In the genomic region with DNA sequence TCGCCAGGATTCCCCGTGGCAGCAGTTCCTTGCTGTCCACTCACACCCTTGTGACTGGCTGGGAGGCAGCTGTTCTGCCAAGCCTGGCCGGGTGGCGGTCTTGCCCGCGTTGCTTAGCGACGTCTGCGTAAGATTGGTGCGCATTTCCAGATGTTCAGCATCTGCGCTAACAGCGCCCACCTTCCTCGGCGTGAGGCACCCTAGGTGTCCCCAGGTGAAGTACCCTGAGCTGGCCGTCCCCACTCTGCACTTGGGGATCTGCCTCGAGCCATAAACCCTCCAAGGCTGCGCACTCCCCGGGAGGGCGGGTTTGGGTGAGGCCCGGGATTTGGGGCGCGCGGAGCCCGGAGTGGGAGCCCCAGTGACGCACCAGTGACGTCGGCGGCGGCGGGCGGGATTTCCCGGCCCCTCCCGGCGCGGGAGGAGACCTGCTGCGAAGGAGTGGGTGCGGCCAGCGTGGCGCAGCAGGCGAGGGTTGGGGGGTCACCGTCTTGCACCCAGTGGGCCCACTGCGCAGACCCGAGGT, we compare ENCODE assay signal across 8 mouse cellular contexts. TPM values are rescaled to one million over a fixed set of nuclear protein-coding genes. Genes with fewer than 3 reads are reported as not detected.
DNase-seq lines count a peak whose midpoint lies in the region; ATAC-seq and TF ChIP-seq lines count a peak whose summit lies in the region.

A gene (plus strand): TSS at position 166 of the 526 bp plus-strand sequence.

- H3K79me2 ChIP-seq in CH12.LX (replicated peaks; ENCODE audit: control insufficient read depth, extremely low read depth, insufficient read depth, poor library complexity, severe bottlenecking), result no peaks in the 10 kb centered on the region

- H3K4me3 ChIP-seq in CH12.LX (replicated peaks in 1 of 3; ENCODE audit: low read depth in 2 of 3, low read length in 2 of 3, poor library complexity in 1 of 3), result peak within 1 kb of the TSS in 1 of 3 experiments; percentile 33
- peak within 1 kb of the TSS; percentile 49 for H3K4me3 ChIP-seq in forebrain, embryonic 13.5 days
- peak within 1 kb of the TSS; percentile 56 for H3K4me3 ChIP-seq in lung, embryonic 14.5 days (ENCODE audit: low read depth, low read length)
- H3K4me3 ChIP-seq in neural tube, embryonic 15.5 days (replicated peaks), result peak within 1 kb of the TSS; percentile 71

- dilution Hi-C loops in CH12.LX (cut with MboI; ENCODE audit: extremely low pct_ligation_motif_present, extremely low pct_unique_long_range_greater_than_20kb, low sequenced_read_pairs), result no loop called here

- H3K9me3 ChIP-seq in CH12.LX (replicated peaks; ENCODE audit: low read length), result peaks cover 4% of the 10 kb centered on the region
- no peaks in the 10 kb centered on the region for H3K9me3 ChIP-seq in forebrain, embryonic 13.5 days (replicated peaks)
- no peaks in the 10 kb centered on the region for H3K9me3 ChIP-seq in lung, embryonic 14.5 days (ENCODE audit: low read depth, low read length)
- H3K9me3 ChIP-seq in neural tube, embryonic 15.5 days (replicated peaks), result no peaks in the 10 kb centered on the region

- in situ Hi-C loops in CH12.LX (cut with MboI; ENCODE audit: low pct_ligation_motif_present, low pct_unique_long_range_greater_than_20kb, low sequenced_read_pairs), result no loop called here

- WGBS in forebrain, embryonic 13.5 days, result under 1% methylated on average over 42 of the region's 43 CpGs
- under 1% methylated on average over 43 of the region's 43 CpGs for WGBS in lung, embryonic 14.5 days
- WGBS in neural tube, embryonic 15.5 days, result 0% methylated on average over 43 of the region's 43 CpGs

- TF ChIP-seq EP300 in CH12.LX (IDR thresholded peaks at IDR 0.05; ENCODE audit: low read length), result no peak

- TF ChIP-seq RAD21 in CH12.LX (IDR thresholded peaks at IDR 0.05; ENCODE audit: low read depth, low read length), result no peak

- peak within 1 kb of the TSS; percentile 77 for H3K4me2 ChIP-seq in CH12.LX (ENCODE audit: insufficient read depth, low read depth, poor library complexity, severe bottlenecking)
- peak within 1 kb of the TSS; percentile 72 for H3K4me2 ChIP-seq in forebrain, embryonic 13.5 days
- peak within 1 kb of the TSS; percentile 95 for H3K4me2 ChIP-seq in lung, embryonic 14.5 days
- H3K4me2 ChIP-seq in neural tube, embryonic 15.5 days, result peak within 1 kb of the TSS; percentile 87

- peaks cover 23 to 32% of the 10 kb centered on the region in 2 experiments for H3K4me1 ChIP-seq in CH12.LX (ENCODE audit: control insufficient read depth in 1 of 2, insufficient read depth in 2 of 2)
- H3K4me1 ChIP-seq in forebrain, embryonic 13.5 days, result peaks cover 17% of the 10 kb centered on the region
- H3K4me1 ChIP-seq in lung, embryonic 14.5 days (ENCODE audit: insufficient read depth), result peaks cover 4% of the 10 kb centered on the region; the same call in 1 of the 2 replicates
- H3K4me1 ChIP-seq in neural tube, embryonic 15.5 days, result peaks cover 34% of the 10 kb centered on the region

- H3K27ac ChIP-seq in CH12.LX (ENCODE audit: insufficient read depth, low read depth), result no peak within 1 kb of the TSS
- H3K27ac ChIP-seq in forebrain, embryonic 13.5 days, result no peak within 1 kb of the TSS
- H3K27ac ChIP-seq in lung, embryonic 14.5 days (ENCODE audit: low read depth), result no peak within 1 kb of the TSS
- peak within 1 kb of the TSS; percentile 70 for H3K27ac ChIP-seq in neural tube, embryonic 15.5 days (replicated peaks)

- intact Hi-C loops in heart, postnatal 25 days (cut with DNase I), result no loop called here

- no peak within 1 kb of the TSS for H3K9ac ChIP-seq in CH12.LX (ENCODE audit: insufficient read depth, low read depth)
- H3K9ac ChIP-seq in forebrain, embryonic 13.5 days, result peak within 1 kb of the TSS; percentile 45
- H3K9ac ChIP-seq in lung, embryonic 14.5 days, result peak within 1 kb of the TSS; percentile 34
- H3K9ac ChIP-seq in neural tube, embryonic 15.5 days (replicated peaks), result peak within 1 kb of the TSS; percentile 67

- H3K36me3 ChIP-seq in CH12.LX (replicated peaks in 1 of 2; ENCODE audit: control insufficient read depth in 1 of 2, insufficient read depth in 1 of 2, low read length in 1 of 2), result peaks cover 13 to 39% of the 10 kb centered on the region in 2 experiments
- no peaks in the 10 kb centered on the region for H3K36me3 ChIP-seq in forebrain, embryonic 13.5 days (ENCODE audit: poor library complexity, severe bottlenecking)
- H3K36me3 ChIP-seq in lung, embryonic 14.5 days (ENCODE audit: insufficient read depth), result no peaks in the 10 kb centered on the region
- no peaks in the 10 kb centered on the region for H3K36me3 ChIP-seq in neural tube, embryonic 15.5 days

- TF ChIP-seq POLR2A in CH12.LX (IDR thresholded peaks at IDR 0.05; ENCODE audit: low read depth, low read length), result no peak

- ATAC-seq in forebrain, embryonic 13.5 days, result peak; percentile 87
- peak; percentile 80 for ATAC-seq in lung, embryonic 14.5 days (ENCODE audit: insufficient read depth)
- ATAC-seq in neural tube, embryonic 15.5 days (ENCODE audit: low FRiP score), result peak; percentile 86

- DNase-seq in CH12.LX (ENCODE audit: extremely low read depth), result no peak
- peak; percentile 69 for DNase-seq in adrenal gland, postnatal 25 days
- DNase-seq in heart, postnatal 25 days (ENCODE audit: low spot score), result peak; percentile 4
- peak; percentile 63 to 76 for DNase-seq in layer of hippocampus, postnatal 10 days (ENCODE audit: low spot score in 2 of 2)
- peak; percentile 69 for DNase-seq in lung, embryonic 14.5 days
- peak; percentile 52 to 71 for DNase-seq in thymus, postnatal 36 days

- no peak for TF ChIP-seq CTCF in CH12.LX (conservative IDR thresholded peaks at IDR 0.05 in 1 of 2, IDR thresholded peaks at IDR 0.05 in 1 of 2; ENCODE audit: low read depth in 2 of 2, low read length in 2 of 2)
- no peak for TF ChIP-seq CTCF in lung, embryonic 14.5 days (IDR thresholded peaks at IDR 0.05; ENCODE audit: low read depth)

- no peaks in the 10 kb centered on the region for H3K27me3 ChIP-seq in CH12.LX (replicated peaks)
- H3K27me3 ChIP-seq in forebrain, embryonic 13.5 days, result peaks cover 42% of the 10 kb centered on the region
- H3K27me3 ChIP-seq in lung, embryonic 14.5 days (ENCODE audit: insufficient read depth, low read length), result peaks cover 35% of the 10 kb centered on the region
- H3K27me3 ChIP-seq in neural tube, embryonic 15.5 days (replicated peaks), result peaks cover 23% of the 10 kb centered on the region

TF ChIP-seq in CH12.LX, 34 proteins besides CTCF, POLR2A, EP300 and RAD21:
- TF ChIP-seq ZMIZ1 (IDR thresholded peaks at IDR 0.05; ENCODE audit: low read depth, low read length) (no peak), RCOR1 (conservative IDR thresholded peaks at IDR 0.05; ENCODE audit: low read depth, low read length) (no peak), MAX (IDR thresholded peaks at IDR 0.05; ENCODE audit: low read length) (no peak), CHD1 (IDR thresholded peaks at IDR 0.05; ENCODE audit: low read depth, low read length) (no peak), NRF1 (IDR thresholded peaks at IDR 0.05; ENCODE audit: low read depth, low read length) (no peak), MAFK (IDR thresholded peaks at IDR 0.05; ENCODE audit: insufficient replicate concordance, low read length) (no peak), ZC3H11A (IDR thresholded peaks at IDR 0.05; ENCODE audit: low read depth, low read length) (no peak)
TF ChIP-seq in CH12.LX: peak in this region for 0.

RNA-seq across cellular contexts. Expression of the gene that starts here (rescaled TPM):
- total RNA-seq in CH12.LX (2012; rRNA removed), result not detected in 2 replicates
- total RNA-seq in CH12.LX (2014; rRNA removed), result not detected in 2 replicates
- not detected in 2 replicates for polyA plus RNA-seq in CH12.LX (2012; ENCODE audit: insufficient read length, low read depth)
- 8.7 and 12.1 TPM in 2 replicates for total RNA-seq in adrenal gland, postnatal 25 days (2021)
- 7.4 and 8.8 TPM in 2 replicates for polyA plus RNA-seq in forebrain, embryonic 13.5 days (2015; fragmentation: Nextera tagmentation; extraction: Ambion mirVana)
- total RNA-seq in heart, postnatal 25 days (2021), result under 1 TPM; 0.49 to 0.89 TPM
- total RNA-seq in layer of hippocampus, postnatal 10 days (2021), result 100 to 1,000 TPM; 101 to 111 TPM
- polyA plus RNA-seq in lung, embryonic 14.5 days (2014; fragmentation: Nextera tagmentation; extraction: Ambion mirVana), result 0.58 and 1.0 TPM in 2 replicates
- 70.4 and 81.3 TPM in 2 replicates for polyA plus RNA-seq in neural tube, embryonic 15.5 days (2015; fragmentation: Nextera tagmentation; extraction: Ambion mirVana)

Comparison
In these comparisons a context has a peak if more than half of its experiments do, and no peak if none do; other contexts are left out.
1. Peak in DNase-seq in heart, postnatal 25 days; RNA of the gene not detected or under 1 TPM.